Mouse (Mus musculus): Measurements from ENCODE around the gene Kcnmb1. TPM values are rescaled to one million over a fixed set of nuclear protein-coding genes. Genes with fewer than 3 reads are reported as not detected.

Kcnmb1 gene
- polyA plus RNA-seq, 1 experiment = 0.97 TPM

GRCm38 (mm10) chr11:33923031-33923430 is 39.8 kb upstream of the Kcnmb1 start:
- no peaks in the 10 kb centered on the region for H3K36me3 ChIP-seq (ENCODE audit: control insufficient read depth, insufficient read depth, low read length)
- no peak overlapping the region for H3K27ac ChIP-seq (ENCODE audit: insufficient read depth, low read depth, low read length)
- H3K4me1 ChIP-seq (ENCODE audit: control insufficient read depth, insufficient read depth, low read length) = no peaks in the 10 kb centered on the region
- 74% methylated on average over 3 of the region's 3 CpGs for WGBS
- no peak overlapping the region for H3K4me3 ChIP-seq (ENCODE audit: insufficient read depth, low read depth, low read length)
- no peaks in the 10 kb centered on the region for H3K27me3 ChIP-seq (replicated peaks; ENCODE audit: control insufficient read depth, insufficient read depth, low read length)
- no peak for DNase-seq
- TF ChIP-seq CTCF (conservative IDR thresholded peaks at IDR 0.05; ENCODE audit: insufficient read depth, insufficient read length, low read depth, low read length) = no peak
- TF ChIP-seq POLR2A (IDR thresholded peaks at IDR 0.05; ENCODE audit: low read depth, low read length) = no peak

- WGBS = 74% methylated on average over 8 of the region's 8 CpGs
Measured at GRCm38 (mm10) chr11:33925778-33926177, 37.0 kb upstream of the Kcnmb1 start.

GRCm38 (mm10) chr11:33926551-33926950 is 36.3 kb upstream of the Kcnmb1 start:
- peak; percentile 23 for DNase-seq
- 38% methylated on average over 2 of the region's 2 CpGs for WGBS
- no peak overlapping the region for H3K4me3 ChIP-seq (ENCODE audit: insufficient read depth, low read depth, low read length)
- H3K27ac ChIP-seq (ENCODE audit: insufficient read depth, low read depth, low read length) = no peak overlapping the region
- no peaks in the 10 kb centered on the region for H3K27me3 ChIP-seq (replicated peaks; ENCODE audit: control insufficient read depth, insufficient read depth, low read length)
- no peaks in the 10 kb centered on the region for H3K4me1 ChIP-seq (ENCODE audit: control insufficient read depth, insufficient read depth, low read length)
- TF ChIP-seq CTCF (conservative IDR thresholded peaks at IDR 0.05; ENCODE audit: insufficient read depth, insufficient read length, low read depth, low read length) (no peak), POLR2A (IDR thresholded peaks at IDR 0.05; ENCODE audit: low read depth, low read length) (no peak)
- H3K36me3 ChIP-seq (ENCODE audit: control insufficient read depth, insufficient read depth, low read length) = no peaks in the 10 kb centered on the region

More at GRCm38 (mm10) chr11:33925778-33926177, 37.0 kb upstream of the Kcnmb1 start:
- no peak for DNase-seq
- Histone ChIP-seq H3K36me3 (ENCODE audit: control insufficient read depth, insufficient read depth, low read length) (no peaks in the 10 kb centered on the region), H3K4me3 (ENCODE audit: insufficient read depth, low read depth, low read length) (no peak overlapping the region), H3K27ac (ENCODE audit: insufficient read depth, low read depth, low read length) (no peak overlapping the region), H3K4me1 (ENCODE audit: control insufficient read depth, insufficient read depth, low read length) (no peaks in the 10 kb centered on the region), H3K27me3 (replicated peaks; ENCODE audit: control insufficient read depth, insufficient read depth, low read length) (no peaks in the 10 kb centered on the region)
- TF ChIP-seq POLR2A (IDR thresholded peaks at IDR 0.05; ENCODE audit: low read depth, low read length) (no peak), CTCF (conservative IDR thresholded peaks at IDR 0.05; ENCODE audit: insufficient read depth, insufficient read length, low read depth, low read length) (no peak)

GRCm38 (mm10) chr11:33927321-33927720 is 35.5 kb upstream of the Kcnmb1 start:
- Histone ChIP-seq H3K36me3 (ENCODE audit: control insufficient read depth, insufficient read depth, low read length) (no peaks in the 10 kb centered on the region), H3K27me3 (replicated peaks; ENCODE audit: control insufficient read depth, insufficient read depth, low read length) (no peaks in the 10 kb centered on the region), H3K27ac (ENCODE audit: insufficient read depth, low read depth, low read length) (no peak overlapping the region), H3K4me1 (ENCODE audit: control insufficient read depth, insufficient read depth, low read length) (no peaks in the 10 kb centered on the region), H3K4me3 (ENCODE audit: insufficient read depth, low read depth, low read length) (no peak overlapping the region)
- 62% methylated on average over 6 of the region's 6 CpGs for WGBS
- no peak for DNase-seq
- TF ChIP-seq CTCF (conservative IDR thresholded peaks at IDR 0.05; ENCODE audit: insufficient read depth, insufficient read length, low read depth, low read length) (no peak), POLR2A (IDR thresholded peaks at IDR 0.05; ENCODE audit: low read depth, low read length) (no peak)

- 64% methylated on average over 4 of the region's 4 CpGs for WGBS
- TF ChIP-seq CTCF (conservative IDR thresholded peaks at IDR 0.05; ENCODE audit: insufficient read depth, insufficient read length, low read depth, low read length) = no peak
- no peak for TF ChIP-seq POLR2A (IDR thresholded peaks at IDR 0.05; ENCODE audit: low read depth, low read length)
- H3K27me3 ChIP-seq (replicated peaks; ENCODE audit: control insufficient read depth, insufficient read depth, low read length) = no peaks in the 10 kb centered on the region
- DNase-seq = no peak
- H3K4me3 ChIP-seq (ENCODE audit: insufficient read depth, low read depth, low read length) = no peak overlapping the region
- no peak overlapping the region for H3K27ac ChIP-seq (ENCODE audit: insufficient read depth, low read depth, low read length)
- no peaks in the 10 kb centered on the region for H3K36me3 ChIP-seq (ENCODE audit: control insufficient read depth, insufficient read depth, low read length)
- no peaks in the 10 kb centered on the region for H3K4me1 ChIP-seq (ENCODE audit: control insufficient read depth, insufficient read depth, low read length)
Measured at GRCm38 (mm10) chr11:33927836-33928235, 35.0 kb upstream of the Kcnmb1 start.

- TF ChIP-seq POLR2A (IDR thresholded peaks at IDR 0.05; ENCODE audit: low read depth, low read length) (no peak), CTCF (conservative IDR thresholded peaks at IDR 0.05; ENCODE audit: insufficient read depth, insufficient read length, low read depth, low read length) (peak; percentile 59)
- Histone ChIP-seq H3K4me1 (ENCODE audit: control insufficient read depth, insufficient read depth, low read length) (no peaks in the 10 kb centered on the region), H3K27ac (ENCODE audit: insufficient read depth, low read depth, low read length) (no peak overlapping the region), H3K4me3 (ENCODE audit: insufficient read depth, low read depth, low read length) (no peak overlapping the region), H3K27me3 (replicated peaks; ENCODE audit: control insufficient read depth, insufficient read depth, low read length) (no peaks in the 10 kb centered on the region), H3K36me3 (ENCODE audit: control insufficient read depth, insufficient read depth, low read length) (no peaks in the 10 kb centered on the region)
- DNase-seq = peak; percentile 35
- 22% methylated on average over 7 of the region's 7 CpGs for WGBS
Measured at GRCm38 (mm10) chr11:33928658-33929057, 34.2 kb upstream of the Kcnmb1 start.

- H3K4me3 ChIP-seq (ENCODE audit: insufficient read depth, low read depth, low read length) = no peak overlapping the region
- no peaks in the 10 kb centered on the region for H3K36me3 ChIP-seq (ENCODE audit: control insufficient read depth, insufficient read depth, low read length)
- DNase-seq = no peak
- H3K4me1 ChIP-seq (ENCODE audit: control insufficient read depth, insufficient read depth, low read length) = no peaks in the 10 kb centered on the region
- TF ChIP-seq POLR2A (IDR thresholded peaks at IDR 0.05; ENCODE audit: low read depth, low read length) = no peak
- no peak for TF ChIP-seq CTCF (conservative IDR thresholded peaks at IDR 0.05; ENCODE audit: insufficient read depth, insufficient read length, low read depth, low read length)
- H3K27me3 ChIP-seq (replicated peaks; ENCODE audit: control insufficient read depth, insufficient read depth, low read length) = no peaks in the 10 kb centered on the region
- H3K27ac ChIP-seq (ENCODE audit: insufficient read depth, low read depth, low read length) = no peak overlapping the region
- WGBS = 76% methylated on average over 11 of the region's 11 CpGs
Measured at GRCm38 (mm10) chr11:33929412-33929811, 33.4 kb upstream of the Kcnmb1 start.
